Mouse (Mus musculus): ENCODE results near the gene Sh3bp1. TPM values are rescaled to one million over a fixed set of nuclear protein-coding genes. Genes with fewer than 3 reads are reported as not detected.

The Sh3bp1 gene
- total and polyA plus RNA-seq, 3 experiments: 21.0 to 80.2 TPM; not detected in 1

DNA sequence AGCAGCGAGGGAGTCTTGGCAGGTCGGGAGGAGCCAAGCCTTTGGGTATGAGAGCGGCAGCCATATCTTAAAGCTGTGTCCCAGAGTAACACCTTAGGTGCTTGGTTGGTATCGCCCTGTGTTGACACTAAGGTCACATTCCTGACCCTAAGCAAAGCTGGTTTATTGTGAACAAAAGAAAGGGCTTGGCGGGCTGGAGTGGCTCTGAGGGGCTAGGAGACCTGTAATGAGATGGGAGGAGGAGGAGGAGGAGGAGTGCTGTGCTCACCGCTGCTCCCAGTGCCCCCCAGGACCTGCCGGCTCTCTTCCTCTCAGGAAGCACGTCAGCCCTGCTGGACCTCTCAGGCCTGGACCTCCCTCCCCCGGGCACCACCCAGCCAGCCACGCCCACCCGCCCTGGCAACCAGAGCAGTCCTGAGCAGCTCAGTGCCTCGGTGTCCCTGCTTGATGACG is 10.1 kb upstream of the Sh3bp1 start:
- no peaks in the 10 kb centered on the region for H3K27me3 ChIP-seq (ENCODE audit: control insufficient read depth in 1 of 2, insufficient read depth in 2 of 2, low read length in 2 of 2)
- H3K36me3 ChIP-seq (ENCODE audit: control insufficient read depth in 1 of 2, insufficient read depth in 2 of 2, low read length in 2 of 2): no peaks in the 10 kb centered on the region; a peak in 1 of 4 replicates
- TF ChIP-seq POLR2AphosphoS5 (IDR thresholded peaks at IDR 0.05; ENCODE audit: borderline replicate concordance, low read depth, low read length): no peak
- no peak for TF ChIP-seq MAFK (IDR thresholded peaks at IDR 0.05; ENCODE audit: borderline replicate concordance, low read depth, low read length)
- TF ChIP-seq USF2 (IDR thresholded peaks at IDR 0.05; ENCODE audit: borderline replicate concordance in 1 of 2, insufficient read depth in 1 of 2, low read depth in 1 of 2, low read length in 2 of 2): no peak
- no peak for TF ChIP-seq TAL1 (IDR thresholded peaks at IDR 0.05; ENCODE audit: low read length)
- no peak for TF ChIP-seq MAZ (IDR thresholded peaks at IDR 0.05; ENCODE audit: low read depth, low read length)
- no peak for TF ChIP-seq HCFC1 (IDR thresholded peaks at IDR 0.05; ENCODE audit: low read depth, low read length)
- no peak for TF ChIP-seq ETS1 (IDR thresholded peaks at IDR 0.05; ENCODE audit: low read depth, low read length)
- TF ChIP-seq JUND (IDR thresholded peaks at IDR 0.05; ENCODE audit: low read depth, low read length): no peak
- TF ChIP-seq GATA1 (IDR thresholded peaks at IDR 0.05; ENCODE audit: low read depth, low read length): no peak
- TF ChIP-seq UBTF (IDR thresholded peaks at IDR 0.05; ENCODE audit: borderline replicate concordance, insufficient read depth, low read depth, low read length): no peak
- no peak for TF ChIP-seq RAD21 (IDR thresholded peaks at IDR 0.05; ENCODE audit: low read depth, low read length)
- no peak for TF ChIP-seq MYB (IDR thresholded peaks at IDR 0.05; ENCODE audit: low read depth, low read length)
- no peak for TF ChIP-seq TBP (IDR thresholded peaks at IDR 0.05; ENCODE audit: low read depth, low read length)
- TF ChIP-seq CHD1 (IDR thresholded peaks at IDR 0.05; ENCODE audit: low read depth, low read length): no peak
- no peak for TF ChIP-seq ZKSCAN1 (IDR thresholded peaks at IDR 0.05; ENCODE audit: low read depth, low read length)
- no peak for TF ChIP-seq SMC3 (IDR thresholded peaks at IDR 0.05; ENCODE audit: low read depth, low read length)
- no peak for TF ChIP-seq MEF2A (IDR thresholded peaks at IDR 0.05; ENCODE audit: extremely low read depth, insufficient replicate concordance, low read depth, low read length, poor library complexity, severe bottlenecking)
- no peaks in the 10 kb centered on the region for H3K9me3 ChIP-seq (replicated peaks; ENCODE audit: insufficient read depth, low read length)
- H3K79me2 ChIP-seq (ENCODE audit: control insufficient read depth, insufficient read depth, low read length, poor library complexity): no peaks in the 10 kb centered on the region
- H3K27ac ChIP-seq (ENCODE audit: control insufficient read depth, low read depth, low read length): no peak overlapping the region
- H3K9ac ChIP-seq (ENCODE audit: control insufficient read depth, low read depth, low read length, poor library complexity, severe bottlenecking): no peak overlapping the region
- H3K4me1 ChIP-seq (ENCODE audit: control insufficient read depth in 1 of 2, insufficient read depth in 2 of 2, low read length in 2 of 2): no peaks in the 10 kb centered on the region
- no peak overlapping the region for H3K4me3 ChIP-seq (ENCODE audit: control insufficient read depth in 1 of 2, insufficient read depth in 1 of 2, low read depth in 2 of 2, low read length in 2 of 2)
- DNase-seq (ENCODE audit: low read depth, low spot score): no peak

DNA sequence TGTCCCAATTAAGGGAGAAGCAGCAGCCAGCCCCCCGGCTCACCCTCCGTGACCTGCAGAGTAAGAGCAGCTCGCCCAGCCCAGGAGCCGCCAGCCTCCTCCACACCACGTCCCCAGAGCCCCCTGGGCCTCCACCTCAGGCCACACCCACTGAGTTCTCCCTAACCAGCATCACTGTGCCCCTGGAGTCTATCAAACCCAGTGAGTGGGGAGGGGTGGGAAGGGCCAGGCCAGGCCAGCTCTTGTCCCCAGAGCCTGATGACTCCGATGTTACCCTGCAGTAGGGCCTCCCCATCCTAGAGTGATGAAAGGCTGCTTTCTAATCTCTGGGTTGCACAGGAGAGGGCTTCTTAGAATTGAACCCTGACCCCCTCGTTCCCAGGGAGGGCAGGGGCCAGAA is 7.1 kb upstream of the Sh3bp1 start:
- Histone ChIP-seq H3K36me3 (ENCODE audit: control insufficient read depth in 1 of 2, insufficient read depth in 2 of 2, low read length in 2 of 2) (peaks cover 0 to 6% of the 10 kb centered on the region in 2 experiments; a peak in 3 of 4 replicates), H3K4me3 (ENCODE audit: control insufficient read depth in 1 of 2, insufficient read depth in 1 of 2, low read depth in 2 of 2, low read length in 2 of 2) (no peak overlapping the region), H3K9me3 (replicated peaks; ENCODE audit: insufficient read depth, low read length) (no peaks in the 10 kb centered on the region), H3K79me2 (ENCODE audit: control insufficient read depth, insufficient read depth, low read length, poor library complexity) (no peaks in the 10 kb centered on the region), H3K27ac (ENCODE audit: control insufficient read depth, low read depth, low read length) (no peak overlapping the region), H3K27me3 (ENCODE audit: control insufficient read depth in 1 of 2, insufficient read depth in 2 of 2, low read length in 2 of 2) (no peaks in the 10 kb centered on the region), H3K4me1 (ENCODE audit: control insufficient read depth in 1 of 2, insufficient read depth in 2 of 2, low read length in 2 of 2) (peaks cover 7 to 12% of the 10 kb centered on the region in 2 experiments), H3K9ac (ENCODE audit: control insufficient read depth, low read depth, low read length, poor library complexity, severe bottlenecking) (no peak overlapping the region)
- DNase-seq (ENCODE audit: low read depth, low spot score): no peak
- no peak for TF ChIP-seq MAX (IDR thresholded peaks at IDR 0.05; ENCODE audit: low read length)
- TF ChIP-seq CTCF (IDR thresholded peaks at IDR 0.05 in 2 of 3, conservative IDR thresholded peaks at IDR 0.05 in 1 of 3; ENCODE audit: control insufficient read depth in 1 of 3, insufficient read depth in 1 of 3, low read depth in 2 of 3, low read length in 3 of 3, poor library complexity in 1 of 3, severe bottlenecking in 1 of 3): no peak
- no peak for TF ChIP-seq CHD1 (IDR thresholded peaks at IDR 0.05; ENCODE audit: low read depth, low read length)
- TF ChIP-seq E2F4 (IDR thresholded peaks at IDR 0.05; ENCODE audit: borderline replicate concordance, low read depth, low read length): no peak
- no peak for TF ChIP-seq ELF1 (IDR thresholded peaks at IDR 0.05; ENCODE audit: low read depth, low read length)
- no peak for TF ChIP-seq TAL1 (IDR thresholded peaks at IDR 0.05; ENCODE audit: low read length)
- TF ChIP-seq MYB (IDR thresholded peaks at IDR 0.05; ENCODE audit: low read depth, low read length): no peak
- no peak for TF ChIP-seq USF2 (IDR thresholded peaks at IDR 0.05; ENCODE audit: borderline replicate concordance in 1 of 2, insufficient read depth in 1 of 2, low read depth in 1 of 2, low read length in 2 of 2)
- no peak for TF ChIP-seq UBTF (IDR thresholded peaks at IDR 0.05; ENCODE audit: borderline replicate concordance, insufficient read depth, low read depth, low read length)
- no peak for TF ChIP-seq GATA1 (IDR thresholded peaks at IDR 0.05; ENCODE audit: low read depth, low read length)
- no peak for TF ChIP-seq RAD21 (IDR thresholded peaks at IDR 0.05; ENCODE audit: low read depth, low read length)
- no peak for TF ChIP-seq ZNF384 (IDR thresholded peaks at IDR 0.05; ENCODE audit: low read depth, low read length)
- no peak for TF ChIP-seq SMC3 (IDR thresholded peaks at IDR 0.05; ENCODE audit: low read depth, low read length)
- no peak for TF ChIP-seq BHLHE40 (IDR thresholded peaks at IDR 0.05; ENCODE audit: borderline replicate concordance, low read depth, low read length)
